Mouse (Mus musculus): ENCODE data around the gene Cd28. TPM values are rescaled to one million over a fixed set of nuclear protein-coding genes. Genes with fewer than 3 reads are reported as not detected.

Gene Cd28
- polyA plus RNA-seq, 1 experiment from 2014 or later: 0.16 TPM

DNA sequence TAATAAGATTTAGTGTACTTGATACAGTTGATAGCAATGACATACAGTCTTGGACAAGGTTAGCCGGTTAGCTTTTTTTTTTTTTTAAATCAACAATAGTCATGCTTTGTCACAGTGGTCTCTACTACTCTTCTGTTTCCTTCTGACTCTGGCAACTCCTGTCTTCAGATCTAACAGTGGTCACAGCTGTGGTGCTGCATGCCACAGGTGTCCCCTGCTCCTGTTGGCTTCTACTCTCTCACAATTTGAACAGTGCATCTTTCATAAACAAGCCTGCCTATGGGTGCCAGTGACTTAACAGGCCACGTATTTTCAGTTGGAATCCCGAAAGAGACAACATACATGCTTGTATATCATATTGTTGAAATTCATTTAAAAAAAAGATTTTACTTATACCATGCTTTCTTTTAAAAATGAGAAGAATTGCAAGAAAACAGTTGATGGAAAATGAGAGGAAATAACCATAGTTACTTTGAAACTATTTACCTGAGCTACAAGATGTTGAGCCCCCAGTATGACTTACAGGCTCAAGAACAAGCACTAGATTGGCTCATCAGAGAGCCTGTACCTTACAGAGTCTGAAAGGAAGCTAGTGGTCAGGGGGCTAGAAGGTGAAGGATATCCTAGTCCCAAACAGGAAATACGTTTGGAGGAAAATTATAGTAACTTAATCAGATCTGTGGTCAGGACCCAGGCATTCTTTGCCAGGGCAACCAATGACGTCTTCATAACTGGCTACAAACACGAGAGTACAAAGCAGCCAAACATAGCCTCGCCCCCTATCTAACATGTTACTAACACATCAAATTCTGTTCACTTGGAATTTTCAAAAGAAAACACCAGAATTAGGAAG lies 39.0 kb downstream of the Cd28 start:
- 83% methylated on average over 7 of the region's 7 CpGs for WGBS
- no peaks in the 10 kb centered on the region for H3K4me1 ChIP-seq
- no peaks in the 10 kb centered on the region for H3K9me3 ChIP-seq
- H3K4me3 ChIP-seq: no peak overlapping the region
- H3K27ac ChIP-seq: no peak overlapping the region
- DNase-seq (ENCODE audit: low spot score): no peak
- no peaks in the 10 kb centered on the region for H3K36me3 ChIP-seq
- no peaks in the 10 kb centered on the region for H3K27me3 ChIP-seq (ENCODE audit: insufficient read depth, poor library complexity, severe bottlenecking)

DNA sequence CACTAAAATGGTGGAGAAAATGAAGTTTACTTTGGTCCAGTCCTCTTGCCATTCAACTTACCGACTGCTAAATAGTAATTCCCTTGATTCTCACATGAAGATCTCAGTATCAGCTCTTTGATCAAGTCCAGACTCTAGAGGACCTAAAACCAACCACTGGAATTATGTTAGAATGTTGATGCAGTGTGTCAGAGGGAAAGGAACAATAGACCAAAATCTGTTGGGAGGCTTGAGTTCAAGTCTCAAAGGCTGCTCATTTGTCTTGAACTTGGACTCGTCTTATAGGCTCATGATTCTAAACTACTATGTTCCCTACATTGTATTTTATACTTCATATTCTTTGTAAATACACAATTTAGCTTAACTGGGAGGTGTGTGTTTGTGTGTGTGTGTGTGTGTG lies 41.0 kb downstream of the Cd28 start:
- 80% methylated on average over 2 of the region's 2 CpGs for WGBS
- no peak for DNase-seq (ENCODE audit: low spot score)
- Histone ChIP-seq H3K4me1 (no peaks in the 10 kb centered on the region), H3K27me3 (ENCODE audit: insufficient read depth, poor library complexity, severe bottlenecking) (no peaks in the 10 kb centered on the region), H3K9me3 (no peaks in the 10 kb centered on the region), H3K4me3 (no peak overlapping the region), H3K27ac (no peak overlapping the region), H3K36me3 (no peaks in the 10 kb centered on the region)

DNA sequence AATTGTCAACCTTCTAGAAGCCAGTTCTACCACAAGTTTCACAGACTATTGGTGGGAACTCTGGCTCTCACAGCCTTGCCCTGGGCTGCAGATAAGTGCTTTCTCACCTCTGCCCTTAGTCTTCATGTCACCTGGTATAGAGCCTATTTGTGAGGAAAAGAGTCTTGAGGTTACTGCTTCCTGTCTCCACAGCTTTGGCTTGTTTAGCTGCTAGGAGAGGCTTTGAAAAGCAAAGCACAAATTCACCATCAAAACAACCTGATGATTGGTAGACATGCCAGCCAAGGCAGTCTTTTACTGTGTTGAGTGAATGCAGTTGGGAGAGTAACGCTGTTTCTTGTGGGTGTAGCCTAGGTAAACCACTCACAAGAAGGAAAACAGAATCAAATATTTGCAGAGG lies 41.6 kb downstream of the Cd28 start:
- 83% methylated on average over 1 of the region's 1 CpGs for WGBS
- H3K27me3 ChIP-seq (ENCODE audit: insufficient read depth, poor library complexity, severe bottlenecking): no peaks in the 10 kb centered on the region
- DNase-seq (ENCODE audit: low spot score): no peak

DNA sequence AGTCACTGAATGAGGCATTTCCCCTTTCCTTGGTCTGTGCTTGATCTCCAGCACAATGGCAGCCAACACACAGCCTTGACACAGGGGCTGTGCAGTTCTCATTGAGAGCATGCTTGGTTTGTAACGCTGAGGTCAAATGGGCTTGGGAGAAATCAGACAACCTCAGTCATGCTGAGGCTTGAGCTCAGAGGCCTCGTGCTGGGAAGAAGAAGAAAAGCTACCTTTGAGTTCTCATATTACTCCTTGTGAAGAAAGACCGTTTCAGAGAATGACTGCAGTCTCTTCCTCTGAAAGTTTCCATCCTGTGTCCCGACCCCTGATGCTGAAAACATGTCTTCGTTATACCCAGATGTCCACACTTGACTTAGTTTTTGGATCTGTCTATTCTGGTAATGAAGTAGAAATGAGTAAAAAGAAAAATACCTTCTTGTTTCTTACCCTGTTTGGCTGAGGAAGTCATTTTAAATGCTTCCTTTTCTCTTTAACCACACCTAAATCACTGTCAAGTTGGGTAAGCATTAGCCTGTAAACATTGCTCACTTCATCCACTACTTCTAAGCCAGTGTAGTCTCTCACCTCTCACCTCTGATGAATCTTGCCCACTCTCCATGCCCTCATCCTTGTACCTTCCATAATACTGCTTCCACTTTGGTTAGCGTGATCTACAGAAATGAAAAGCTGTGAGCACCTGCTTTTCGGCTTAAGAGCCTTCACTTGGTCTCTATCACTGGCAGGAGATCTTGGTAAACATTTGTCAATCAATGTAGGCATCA lies 43.1 kb downstream of the Cd28 start:
- Histone ChIP-seq H3K9me3 (no peaks in the 10 kb centered on the region), H3K4me1 (no peaks in the 10 kb centered on the region), H3K27me3 (ENCODE audit: insufficient read depth, poor library complexity, severe bottlenecking) (no peaks in the 10 kb centered on the region), H3K27ac (no peak overlapping the region), H3K36me3 (no peaks in the 10 kb centered on the region), H3K4me3 (no peak overlapping the region)
- DNase-seq (ENCODE audit: low spot score): no peak
- 69% methylated on average over 7 of the region's 7 CpGs for WGBS

More for the DNA sequence above, 41.6 kb downstream of the Cd28 start:
- Histone ChIP-seq H3K9me3 (no peaks in the 10 kb centered on the region), H3K4me1 (no peaks in the 10 kb centered on the region), H3K27ac (no peak overlapping the region), H3K36me3 (no peaks in the 10 kb centered on the region), H3K4me3 (no peak overlapping the region)

DNA sequence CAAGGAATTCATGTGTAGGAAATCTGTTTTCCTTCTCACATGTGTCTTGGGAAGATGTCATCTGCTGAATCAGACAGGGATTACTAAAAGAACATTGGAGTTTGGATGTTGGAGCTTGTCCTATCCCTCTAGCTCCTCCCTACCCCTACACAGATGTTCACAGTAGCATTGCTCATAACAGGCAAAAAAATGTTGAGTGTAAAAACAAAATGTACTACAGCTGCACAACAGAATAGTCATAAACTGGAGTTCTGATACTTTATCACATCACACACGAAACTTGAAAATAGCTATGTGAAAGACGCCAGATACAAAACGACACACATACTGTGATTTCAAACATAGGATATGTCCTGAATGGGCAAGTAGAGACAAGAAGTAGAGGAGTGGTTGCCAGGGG lies 43.9 kb downstream of the Cd28 start:
- H3K27ac ChIP-seq: no peak overlapping the region
- no peaks in the 10 kb centered on the region for H3K4me1 ChIP-seq
- no peaks in the 10 kb centered on the region for H3K9me3 ChIP-seq
- no peaks in the 10 kb centered on the region for H3K36me3 ChIP-seq
- DNase-seq (ENCODE audit: low spot score): no peak
- H3K4me3 ChIP-seq: no peak overlapping the region
- 85% methylated on average over 3 of the region's 3 CpGs for WGBS
- H3K27me3 ChIP-seq (ENCODE audit: insufficient read depth, poor library complexity, severe bottlenecking): no peaks in the 10 kb centered on the region

DNA sequence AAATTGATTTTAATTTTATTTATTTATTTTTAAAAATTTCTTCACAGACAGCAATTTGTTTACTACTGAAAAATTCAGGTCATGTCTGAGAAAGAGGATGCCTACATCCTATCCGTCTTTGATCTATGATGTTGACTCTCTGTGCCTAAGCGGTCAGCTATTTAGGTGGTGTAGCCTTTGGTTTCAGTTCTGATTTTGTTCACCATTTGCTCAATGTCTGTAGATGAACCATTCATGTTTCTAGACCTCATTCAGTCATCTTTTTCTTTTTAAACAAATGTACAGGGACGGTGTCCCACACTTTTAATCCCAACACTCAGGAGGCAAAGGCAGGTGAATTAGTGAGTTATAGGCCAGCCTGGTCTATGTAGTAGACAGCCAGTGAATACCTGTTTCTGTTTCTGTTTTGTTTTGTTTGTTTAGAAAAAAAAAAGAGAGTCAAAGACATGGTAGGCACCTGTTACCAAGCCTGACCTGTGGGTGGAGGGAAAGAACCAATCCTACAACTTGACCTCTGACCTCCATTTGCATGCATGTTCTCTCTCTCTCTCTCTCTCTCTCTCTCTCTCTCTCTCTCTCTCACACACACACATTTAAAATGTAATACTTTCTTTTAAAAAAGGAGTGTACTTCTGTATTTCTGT lies 45.0 kb downstream of the Cd28 start:
- Histone ChIP-seq H3K4me3 (no peak overlapping the region), H3K4me1 (no peaks in the 10 kb centered on the region), H3K36me3 (no peaks in the 10 kb centered on the region), H3K27me3 (ENCODE audit: insufficient read depth, poor library complexity, severe bottlenecking) (no peaks in the 10 kb centered on the region), H3K9me3 (no peaks in the 10 kb centered on the region), H3K27ac (no peak overlapping the region)
- no peak for DNase-seq (ENCODE audit: low spot score)
- 92% methylated on average over 3 of the region's 3 CpGs for WGBS

DNA sequence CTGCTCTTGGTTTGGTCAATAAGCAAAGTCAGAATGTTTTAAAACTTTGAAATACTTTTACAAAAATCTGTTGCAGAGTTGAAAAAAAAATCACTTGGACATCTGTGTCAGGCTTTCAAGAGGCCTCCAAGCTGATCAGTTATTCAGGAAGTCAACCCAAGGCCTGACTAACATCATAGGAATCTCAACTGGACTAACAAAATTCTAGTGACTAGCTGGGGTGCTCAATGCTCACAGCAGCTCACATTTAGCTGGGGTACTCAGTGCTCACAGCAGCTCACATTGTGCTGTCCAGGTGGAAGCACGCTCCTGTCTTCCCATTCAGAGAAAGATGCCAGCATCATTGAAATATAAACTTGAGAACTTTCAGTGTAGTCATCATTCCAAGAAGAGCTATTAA lies 45.9 kb downstream of the Cd28 start:
- no peaks in the 10 kb centered on the region for H3K4me1 ChIP-seq
- no peak overlapping the region for H3K27ac ChIP-seq
- H3K36me3 ChIP-seq: no peaks in the 10 kb centered on the region
- H3K4me3 ChIP-seq: no peak overlapping the region
- no peak for DNase-seq (ENCODE audit: low spot score)
- H3K27me3 ChIP-seq (ENCODE audit: insufficient read depth, poor library complexity, severe bottlenecking): no peaks in the 10 kb centered on the region
- 94% methylated on average over 1 of the region's 1 CpGs for WGBS
- H3K9me3 ChIP-seq: no peaks in the 10 kb centered on the region

DNA sequence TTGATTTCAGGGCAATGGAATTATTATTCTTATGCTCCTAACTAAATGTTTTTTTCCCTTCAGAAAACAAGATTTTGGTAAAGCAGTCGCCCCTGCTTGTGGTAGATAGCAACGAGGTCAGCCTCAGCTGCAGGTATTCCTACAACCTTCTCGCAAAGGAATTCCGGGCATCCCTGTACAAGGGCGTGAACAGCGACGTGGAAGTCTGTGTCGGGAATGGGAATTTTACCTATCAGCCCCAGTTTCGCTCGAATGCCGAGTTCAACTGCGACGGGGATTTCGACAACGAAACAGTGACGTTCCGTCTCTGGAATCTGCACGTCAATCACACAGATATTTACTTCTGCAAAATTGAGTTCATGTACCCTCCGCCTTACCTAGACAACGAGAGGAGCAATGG lies 46.3 kb downstream of the Cd28 start:
- no peaks in the 10 kb centered on the region for H3K36me3 ChIP-seq
- no peaks in the 10 kb centered on the region for H3K4me1 ChIP-seq
- WGBS: 77% methylated on average over 20 of the region's 20 CpGs
- DNase-seq (ENCODE audit: low spot score): no peak
- no peak overlapping the region for H3K4me3 ChIP-seq
- no peak overlapping the region for H3K27ac ChIP-seq
- H3K27me3 ChIP-seq (ENCODE audit: insufficient read depth, poor library complexity, severe bottlenecking): no peaks in the 10 kb centered on the region
- no peaks in the 10 kb centered on the region for H3K9me3 ChIP-seq

DNA sequence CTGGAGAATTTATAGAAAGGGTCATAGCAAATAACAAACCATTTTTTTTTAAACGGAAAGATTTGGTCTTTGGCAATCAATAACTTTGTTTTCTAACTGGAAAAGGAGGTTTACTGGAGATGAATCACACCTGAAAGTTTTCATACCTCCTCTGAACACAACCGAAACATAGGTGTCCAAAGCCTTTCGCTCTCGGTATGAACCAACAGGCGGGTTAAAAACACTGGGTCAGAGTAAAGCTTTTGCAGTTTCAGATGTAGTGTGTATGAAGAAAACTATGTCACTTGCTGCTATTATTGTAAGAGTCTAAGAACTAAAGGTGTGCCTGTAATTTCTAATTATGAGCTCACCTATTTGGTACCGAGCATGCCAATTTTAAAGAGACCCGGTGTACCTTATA lies 55.2 kb downstream of the Cd28 start:
- no peak for DNase-seq (ENCODE audit: low spot score)
- Histone ChIP-seq H3K4me3 (no peak overlapping the region), H3K4me1 (no peaks in the 10 kb centered on the region), H3K27me3 (ENCODE audit: insufficient read depth, poor library complexity, severe bottlenecking) (no peaks in the 10 kb centered on the region), H3K9me3 (no peaks in the 10 kb centered on the region), H3K36me3 (no peaks in the 10 kb centered on the region), H3K27ac (no peak overlapping the region)
- 90% methylated on average over 7 of the region's 7 CpGs for WGBS

DNA sequence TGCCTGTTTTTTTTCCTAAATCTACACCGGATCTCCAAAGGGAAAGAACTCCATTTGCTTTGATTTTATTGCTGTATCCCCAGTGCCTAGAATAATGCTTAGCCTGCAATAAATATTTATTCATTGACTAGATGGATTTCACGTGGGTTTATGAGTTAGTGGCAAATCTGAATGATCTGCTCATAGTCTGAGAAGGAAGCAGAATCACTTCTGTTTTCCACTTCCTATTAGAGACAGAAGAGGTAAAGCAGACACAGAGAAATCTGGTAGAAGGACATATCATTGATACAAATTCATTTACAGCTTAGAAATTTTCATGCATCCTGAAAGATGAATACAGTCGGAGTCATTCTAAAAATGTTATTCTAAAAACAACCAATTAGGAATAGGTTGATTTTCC lies 56.6 kb downstream of the Cd28 start:
- DNase-seq (ENCODE audit: low spot score): no peak
- Histone ChIP-seq H3K4me3 (no peak overlapping the region), H3K27ac (no peak overlapping the region), H3K36me3 (no peaks in the 10 kb centered on the region), H3K27me3 (ENCODE audit: insufficient read depth, poor library complexity, severe bottlenecking) (no peaks in the 10 kb centered on the region), H3K4me1 (no peaks in the 10 kb centered on the region), H3K9me3 (no peaks in the 10 kb centered on the region)
- WGBS: 79% methylated on average over 3 of the region's 3 CpGs

DNA sequence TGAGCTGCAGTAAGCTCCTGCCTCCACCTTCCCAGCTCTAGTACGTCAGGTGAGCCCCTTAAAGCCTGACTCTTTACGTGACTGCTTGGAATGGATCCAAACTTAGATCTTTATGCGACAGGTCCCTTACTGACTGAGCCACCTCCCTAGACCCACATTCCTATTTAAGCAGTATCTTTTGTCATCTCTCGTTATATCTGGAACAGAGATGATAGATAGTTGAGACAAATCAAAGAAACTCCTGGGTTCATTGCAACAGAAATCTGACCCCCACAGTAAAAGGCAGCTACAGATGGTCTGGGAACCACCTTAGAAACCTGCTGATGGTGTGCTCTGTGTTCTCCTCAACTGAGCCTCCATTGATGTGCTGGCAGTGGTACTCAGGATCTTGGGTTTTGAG lies 59.6 kb downstream of the Cd28 start:
- WGBS: 88% methylated on average over 4 of the region's 4 CpGs
- Histone ChIP-seq H3K27ac (no peak overlapping the region), H3K27me3 (ENCODE audit: insufficient read depth, poor library complexity, severe bottlenecking) (no peaks in the 10 kb centered on the region)

DNA sequence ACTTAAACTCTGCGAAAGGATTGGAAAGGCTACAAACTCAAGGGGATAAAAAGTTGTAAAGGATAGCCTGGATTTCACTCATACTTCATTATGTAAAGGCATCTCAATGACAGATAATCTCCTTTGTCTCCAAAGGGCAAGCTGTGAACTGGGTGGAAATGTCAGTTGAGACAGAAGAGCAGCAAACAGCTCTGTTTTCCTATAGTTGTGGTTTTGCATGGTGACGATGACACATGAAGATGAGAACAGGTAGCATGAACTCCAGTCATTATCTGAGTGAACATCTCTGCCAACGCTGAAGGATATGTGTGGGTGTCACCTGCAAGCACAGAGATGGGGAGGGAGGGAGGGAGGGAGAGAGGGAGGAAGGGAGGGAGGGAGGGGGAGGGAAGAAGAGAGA lies 60.3 kb downstream of the Cd28 start:
- Histone ChIP-seq H3K27me3 (ENCODE audit: insufficient read depth, poor library complexity, severe bottlenecking) (no peaks in the 10 kb centered on the region), H3K27ac (no peak overlapping the region), H3K4me1 (peaks cover 6% of the 10 kb centered on the region), H3K4me3 (no peak overlapping the region), H3K36me3 (no peaks in the 10 kb centered on the region), H3K9me3 (no peaks in the 10 kb centered on the region)
- 67% methylated on average over 3 of the region's 3 CpGs for WGBS
- DNase-seq (ENCODE audit: low spot score): no peak

More for the DNA sequence above, 59.6 kb downstream of the Cd28 start:
- H3K4me1 ChIP-seq: peaks cover 6% of the 10 kb centered on the region
- H3K36me3 ChIP-seq: no peaks in the 10 kb centered on the region
- DNase-seq (ENCODE audit: low spot score): no peak
- H3K4me3 ChIP-seq: no peak overlapping the region
- no peaks in the 10 kb centered on the region for H3K9me3 ChIP-seq

DNA sequence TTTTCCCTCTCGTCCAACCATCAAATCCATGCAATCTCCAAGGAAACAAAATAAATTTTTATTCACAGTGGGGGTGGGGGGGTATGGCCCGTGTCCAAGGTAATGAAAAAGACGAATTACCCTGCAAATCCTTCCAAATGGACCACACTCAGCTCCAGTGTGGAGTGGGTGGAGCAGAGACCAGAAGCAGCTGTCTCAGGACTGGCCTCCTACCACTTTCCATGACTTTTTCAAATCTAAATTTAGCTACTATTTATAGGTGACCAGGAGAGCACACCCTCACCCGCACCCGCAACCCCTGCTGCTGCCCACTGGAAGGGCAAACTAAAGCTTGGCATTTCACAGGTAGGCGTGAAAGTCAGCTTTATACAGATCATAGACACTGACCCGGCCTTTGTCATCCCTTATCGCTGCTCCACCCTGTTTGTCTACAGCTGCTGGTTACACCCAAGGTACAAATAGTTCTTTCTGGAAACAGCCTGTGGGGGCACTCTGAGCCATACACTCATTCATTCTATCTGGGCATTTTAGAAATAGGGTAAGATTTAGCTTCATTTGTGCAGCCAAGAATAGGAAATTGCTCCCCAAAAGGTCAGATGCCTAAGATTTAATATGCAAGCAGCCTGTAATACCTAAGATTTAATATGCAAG lies 62.0 kb downstream of the Cd28 start:
- no peaks in the 10 kb centered on the region for H3K27me3 ChIP-seq (ENCODE audit: insufficient read depth, poor library complexity, severe bottlenecking)
- WGBS: 75% methylated on average over 8 of the region's 8 CpGs
- no peak for DNase-seq (ENCODE audit: low spot score)
- H3K9me3 ChIP-seq: no peaks in the 10 kb centered on the region
- no peak overlapping the region for H3K4me3 ChIP-seq
- H3K36me3 ChIP-seq: no peaks in the 10 kb centered on the region
- H3K27ac ChIP-seq: no peak overlapping the region
- H3K4me1 ChIP-seq: peaks cover 6% of the 10 kb centered on the region

Data from heart, embryonic 10.5 days (tissue).